Comparison of ENCODE assay signal across 8 mouse cellular contexts in the genomic region with DNA sequence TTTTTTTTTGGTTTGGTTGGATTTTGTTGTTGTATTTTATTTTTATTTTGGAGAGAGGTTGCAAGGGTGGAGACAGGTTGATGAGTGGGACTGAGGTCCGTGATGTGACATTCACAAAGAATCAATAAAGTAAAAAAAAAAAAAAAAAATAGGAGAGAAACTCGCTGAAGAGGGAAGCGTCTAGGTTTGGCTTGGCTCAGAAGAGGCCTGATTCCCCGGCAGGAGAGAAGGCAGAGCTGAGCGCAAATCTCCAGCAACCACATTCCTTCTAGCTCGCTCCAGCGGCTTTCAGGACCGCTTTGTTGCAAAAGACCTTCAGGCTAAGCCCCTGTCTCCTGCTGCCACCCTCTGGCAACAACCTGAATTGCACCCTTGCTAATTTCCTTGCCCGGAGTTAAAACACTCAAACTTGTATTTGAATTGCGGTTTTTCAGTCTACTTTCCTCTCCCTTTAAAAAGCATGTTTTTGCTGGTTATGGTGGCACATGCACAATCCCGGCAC. TPM values are rescaled to one million over a fixed set of nuclear protein-coding genes. Genes with fewer than 3 reads are reported as not detected.
DNase-seq lines count a peak whose midpoint lies in the region; ATAC-seq lines count a peak whose summit lies in the region.

No protein-coding gene starts in this region.

- H3K36me3 ChIP-seq in midbrain, embryonic 11.5 days (ENCODE audit: control insufficient read depth, insufficient read depth, low read length), result no peaks in the 10 kb centered on the region

- H3K27me3 ChIP-seq in midbrain, embryonic 11.5 days (ENCODE audit: control insufficient read depth, insufficient read depth, low read length), result peaks cover 3% of the 10 kb centered on the region

- H3K27ac ChIP-seq in midbrain, embryonic 11.5 days (ENCODE audit: low read depth, low read length), result no peak overlapping the region

- peak; percentile 93 for DNase-seq in ZHBTc4 (ENCODE audit: low read depth, low spot score)
- peak; percentile 93 to 96 for DNase-seq in cerebellum, postnatal 4 days (ENCODE audit: low spot score in 2 of 2)
- peak; percentile 78 for DNase-seq in gastrocnemius, postnatal 25 days
- peak; percentile 72 to 99 for DNase-seq in left cerebral cortex, adult 8-10 months (ENCODE audit: low spot score in 2 of 2)
- peak; percentile 99 for DNase-seq in midbrain, embryonic 11.5 days (ENCODE audit: low spot score, missing footprints)
- peak; percentile 75 to 77 for DNase-seq in right cerebral cortex, postnatal 36 days (ENCODE audit: low spot score in 2 of 2)
- peak; percentile 76 for DNase-seq in yolk sac, embryonic 10.5 days (ENCODE audit: low spot score)

- no peak overlapping the region for H3K9ac ChIP-seq in midbrain, embryonic 11.5 days (ENCODE audit: low read length)

- WGBS in midbrain, embryonic 11.5 days, result 7% methylated on average over 11 of the region's 11 CpGs

- no peak overlapping the region for H3K4me2 ChIP-seq in midbrain, embryonic 11.5 days

- peaks cover 7% of the 10 kb centered on the region for H3K4me1 ChIP-seq in midbrain, embryonic 11.5 days (ENCODE audit: control insufficient read depth, insufficient read depth, low read length)

- ATAC-seq in inflammation-experienced regulatory T-cells, adult 6 months, result peak; percentile 33
- ATAC-seq in midbrain, embryonic 11.5 days (ENCODE audit: low FRiP score), result peak; percentile 76

- no peaks in the 10 kb centered on the region for H3K9me3 ChIP-seq in midbrain, embryonic 11.5 days (ENCODE audit: control insufficient read depth, low read length)

- H3K4me3 ChIP-seq in midbrain, embryonic 11.5 days (ENCODE audit: low read depth, low read length), result no peak overlapping the region

RNA-seq across cellular contexts. Expression of gene Cd2, which starts 7.7 kb away (rescaled TPM):
- under 1 TPM in 1 of 2 experiments, not detected in 1; 0.29 TPM for total RNA-seq in gastrocnemius, postnatal 25 days (2021)
- polyA plus RNA-seq in inflammation-experienced regulatory T-cells, adult 6 months (2017; shearing (Covaris generic)), result 1,000 to 10,000 TPM; 1,311 to 1,764 (median 1,493) TPM
- under 1 TPM in 1 of 4 experiments, not detected in 3; 0.65 TPM for total RNA-seq in left cerebral cortex, adult 8-10 months (2022)
- polyA plus RNA-seq in midbrain, embryonic 11.5 days (2014; fragmentation: Nextera tagmentation; extraction: Ambion mirVana), result 0.28 TPM in 1 of 2 replicates, not detected in the other
